Mouse (Mus musculus): ENCODE measurements at regions not wholly inside any gene's neighbourhood (a gene's known extent, or its start where the extent isn't known, plus 50 kb on each side); places are given as distances from the start of the nearest gene placed in this dataset.
A peak's percentile ranks its signal among the peaks of the same experiment; 100 is the strongest.

DNA sequence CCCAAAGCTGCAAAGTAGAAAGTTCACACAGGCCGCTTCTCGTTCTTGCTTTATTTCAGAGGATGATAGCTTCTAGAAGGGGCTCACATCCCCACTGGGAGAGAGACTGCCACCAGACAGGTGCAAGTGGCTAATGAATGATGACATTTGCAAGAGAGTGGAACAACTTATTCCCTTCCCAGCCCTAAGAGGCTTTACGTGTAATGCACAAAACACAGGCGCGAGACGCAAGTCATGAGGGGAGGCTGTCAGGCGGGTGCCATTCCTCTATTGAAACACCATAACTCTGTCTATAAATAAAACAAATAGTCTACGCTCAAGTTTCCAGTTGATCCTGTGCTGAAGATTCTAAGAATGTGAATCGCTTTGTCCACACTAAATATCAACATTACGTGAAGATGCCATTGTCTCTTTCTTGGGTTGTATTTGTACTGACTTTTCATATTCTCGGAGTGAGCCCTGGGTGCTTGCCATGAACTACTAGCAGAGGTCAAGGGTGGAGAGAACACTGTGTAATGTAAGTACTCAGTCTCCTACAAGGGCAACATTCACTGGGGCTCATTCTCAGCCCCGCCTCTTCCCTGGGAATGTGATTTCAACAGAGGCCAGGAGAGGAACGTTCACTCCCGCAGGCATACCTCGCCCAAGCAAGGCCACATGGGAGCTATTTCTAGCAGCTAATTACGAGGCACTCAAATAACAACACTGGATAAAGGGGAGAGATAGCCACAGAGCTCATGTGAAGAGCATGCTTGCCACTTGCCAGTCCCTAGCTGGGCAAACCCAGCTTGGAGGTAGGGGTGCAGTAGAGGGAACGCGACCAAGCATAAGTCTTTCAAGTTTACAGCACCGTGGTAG, 225.5 kb upstream of the Pabpc6 start:
- ATAC-seq (replicated peaks; ENCODE audit: low FRiP score), result peak; percentile 73
- Histone ChIP-seq H3K27ac (peak overlapping the region; percentile 67), H3K4me3 (replicated peaks) (no peak overlapping the region), H3K4me2 (no peak overlapping the region), H3K27me3 (0 out of 2 replicates have a peak, but pooled peaks cover 3% of the 10 kb centered on the region), H3K9ac (no peak overlapping the region), H3K9me3 (replicated peaks) (no peaks in the 10 kb centered on the region), H3K4me1 (peaks cover 21% of the 10 kb centered on the region), H3K36me3 (no peaks in the 10 kb centered on the region)
- 53% methylated on average over 19 of the region's 19 CpGs for WGBS

DNA sequence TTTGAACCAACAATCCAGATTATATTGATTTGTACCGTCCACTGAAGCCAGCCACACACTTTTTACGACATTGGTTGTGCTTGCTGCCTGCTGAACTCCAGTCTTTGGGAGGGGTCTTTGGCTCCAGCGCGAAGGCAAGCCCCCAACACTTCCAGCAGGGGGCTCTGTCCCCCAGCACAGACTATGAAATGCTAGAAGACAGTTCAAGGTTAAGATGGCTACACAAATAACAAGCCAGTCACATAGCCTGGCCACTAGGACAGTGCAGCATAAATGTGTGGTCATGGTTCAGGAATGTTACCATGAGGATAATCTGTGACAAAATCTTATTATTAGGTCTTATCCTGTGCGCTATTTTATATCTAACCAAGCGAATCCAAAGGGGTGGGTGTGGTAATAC, 224.4 kb upstream of the Pabpc6 start:
- no peak overlapping the region for H3K4me2 ChIP-seq
- 0 out of 2 replicates have a peak, but pooled peaks have one; percentile 43 for ATAC-seq (replicated peaks; ENCODE audit: low FRiP score)
- WGBS, result 41% methylated on average over 6 of the region's 6 CpGs

DNA sequence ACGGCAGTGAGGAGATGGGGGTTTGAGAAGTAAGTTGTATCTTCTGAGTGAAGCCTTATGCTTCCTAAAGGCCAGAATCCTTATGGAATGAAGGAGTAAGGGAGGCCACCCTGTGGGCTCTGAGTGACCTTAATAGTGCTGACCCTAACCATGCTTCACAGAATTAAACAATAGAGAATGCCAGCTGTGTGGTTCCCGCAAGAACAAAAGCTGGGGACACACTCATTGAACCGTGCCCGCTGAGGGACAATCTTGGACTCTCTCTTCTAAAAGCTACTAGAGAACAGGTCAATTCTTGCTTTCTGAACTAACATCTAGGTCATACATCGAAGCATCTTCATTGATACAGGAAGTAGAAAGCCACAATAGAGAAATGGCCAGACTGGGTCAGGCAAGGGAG, 223.3 kb upstream of the Pabpc6 start:
- Histone ChIP-seq H3K27me3 (0 out of 2 replicates have a peak, but pooled peaks cover 3% of the 10 kb centered on the region), H3K9me3 (replicated peaks) (no peaks in the 10 kb centered on the region), H3K4me3 (replicated peaks) (no peak overlapping the region), H3K4me2 (no peak overlapping the region), H3K4me1 (peaks cover 21% of the 10 kb centered on the region), H3K36me3 (no peaks in the 10 kb centered on the region), H3K27ac (no peak overlapping the region), H3K9ac (no peak overlapping the region)
- ATAC-seq (replicated peaks; ENCODE audit: low FRiP score), result no peak
- 87% methylated on average over 5 of the region's 5 CpGs for WGBS

More for the DNA sequence above, 224.4 kb upstream of the Pabpc6 start:
- H3K27ac ChIP-seq, result no peak overlapping the region
- H3K4me1 ChIP-seq, result peaks cover 21% of the 10 kb centered on the region
- H3K27me3 ChIP-seq, result 0 out of 2 replicates have a peak, but pooled peaks cover 3% of the 10 kb centered on the region
- no peaks in the 10 kb centered on the region for H3K9me3 ChIP-seq (replicated peaks)
- no peak overlapping the region for H3K9ac ChIP-seq
- no peak overlapping the region for H3K4me3 ChIP-seq (replicated peaks)
- no peaks in the 10 kb centered on the region for H3K36me3 ChIP-seq

DNA sequence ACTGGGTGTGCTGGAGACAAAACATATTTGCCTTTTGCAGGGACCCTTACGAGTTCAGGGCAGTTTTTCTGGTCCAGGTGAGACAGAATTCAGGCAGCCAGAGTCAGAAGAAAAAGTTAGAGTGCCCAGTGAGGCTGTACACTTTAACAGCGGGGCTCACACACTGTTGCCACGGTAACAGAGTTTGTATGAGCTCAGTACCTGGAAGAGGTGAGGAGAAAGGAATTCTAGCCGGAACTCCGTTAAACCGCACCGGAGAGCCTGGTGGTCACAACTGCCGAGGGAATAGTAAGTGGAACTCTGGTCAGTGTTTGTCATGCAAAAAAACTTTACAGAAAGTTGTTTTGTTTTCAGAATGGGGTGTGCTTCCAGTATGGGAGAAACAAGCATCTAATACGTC, 222.6 kb upstream of the Pabpc6 start:
- 80% methylated on average over 9 of the region's 9 CpGs for WGBS
- no peak for ATAC-seq (replicated peaks; ENCODE audit: low FRiP score)
- no peaks in the 10 kb centered on the region for H3K36me3 ChIP-seq
- H3K27ac ChIP-seq, result no peak overlapping the region
- no peaks in the 10 kb centered on the region for H3K9me3 ChIP-seq (replicated peaks)
- H3K4me2 ChIP-seq, result no peak overlapping the region
- no peak overlapping the region for H3K4me3 ChIP-seq (replicated peaks)
- H3K9ac ChIP-seq, result no peak overlapping the region
- H3K27me3 ChIP-seq, result 0 out of 2 replicates have a peak, but pooled peaks cover 3% of the 10 kb centered on the region
- H3K4me1 ChIP-seq, result peaks cover 21% of the 10 kb centered on the region

DNA sequence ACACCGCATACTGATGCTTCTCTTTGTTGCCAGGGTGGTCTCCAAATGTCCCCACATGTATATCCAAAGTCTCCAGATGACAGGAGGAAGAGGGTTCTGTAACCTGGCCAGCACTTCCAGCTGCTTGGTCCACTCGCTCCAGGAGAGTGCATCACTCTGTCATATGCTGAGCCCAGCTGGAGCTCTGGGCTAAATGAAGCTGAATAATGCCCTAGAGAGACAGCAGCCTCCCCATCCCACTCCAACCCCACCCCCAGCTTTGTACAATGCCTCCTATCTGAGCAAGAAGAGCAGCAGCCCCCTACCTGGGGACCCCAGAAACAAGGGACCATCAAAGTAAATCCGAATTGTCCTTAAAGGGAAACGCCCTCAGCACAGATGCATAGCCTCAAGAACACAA, 219.0 kb upstream of the Pabpc6 start:
- Histone ChIP-seq H3K4me3 (replicated peaks) (no peak overlapping the region), H3K36me3 (no peaks in the 10 kb centered on the region), H3K4me2 (no peak overlapping the region), H3K4me1 (peaks cover 8% of the 10 kb centered on the region), H3K27me3 (0 out of 2 replicates have a peak, but pooled peaks cover 3% of the 10 kb centered on the region), H3K27ac (no peak overlapping the region), H3K9me3 (replicated peaks) (no peaks in the 10 kb centered on the region), H3K9ac (no peak overlapping the region)
- 86% methylated on average over 4 of the region's 4 CpGs for WGBS
- no peak for ATAC-seq (replicated peaks; ENCODE audit: low FRiP score)

DNA sequence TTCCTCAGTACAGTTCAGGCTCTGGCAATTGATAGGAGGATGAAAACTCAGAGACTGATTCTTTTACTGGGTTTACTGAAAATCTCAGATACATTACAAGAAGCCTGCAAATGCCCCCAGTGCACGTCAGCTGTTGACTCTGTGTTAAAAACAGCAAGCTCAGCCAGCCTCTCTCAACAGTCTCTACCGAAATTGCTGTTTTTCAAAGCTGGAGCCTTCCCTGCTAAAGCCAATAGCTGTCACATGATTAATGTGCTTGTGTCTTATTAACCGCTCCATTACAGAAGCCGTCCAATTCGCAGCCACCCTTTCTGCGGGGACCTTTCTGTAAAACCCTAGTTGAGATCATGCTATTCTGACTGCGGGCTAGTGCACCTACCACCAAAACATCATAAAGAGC, 215.6 kb upstream of the Pabpc6 start:
- WGBS, result 25% methylated on average over 7 of the region's 7 CpGs
- Histone ChIP-seq H3K4me3 (replicated peaks) (no peak overlapping the region), H3K36me3 (no peaks in the 10 kb centered on the region), H3K27ac (no peak overlapping the region), H3K9me3 (replicated peaks) (no peaks in the 10 kb centered on the region), H3K4me1 (peaks cover 6% of the 10 kb centered on the region), H3K9ac (no peak overlapping the region), H3K4me2 (0 out of 2 replicates have a peak overlapping the region, but pooled peaks have one; percentile 4), H3K27me3 (no peaks in the 10 kb centered on the region)
- no peak for ATAC-seq (replicated peaks; ENCODE audit: low FRiP score)

DNA sequence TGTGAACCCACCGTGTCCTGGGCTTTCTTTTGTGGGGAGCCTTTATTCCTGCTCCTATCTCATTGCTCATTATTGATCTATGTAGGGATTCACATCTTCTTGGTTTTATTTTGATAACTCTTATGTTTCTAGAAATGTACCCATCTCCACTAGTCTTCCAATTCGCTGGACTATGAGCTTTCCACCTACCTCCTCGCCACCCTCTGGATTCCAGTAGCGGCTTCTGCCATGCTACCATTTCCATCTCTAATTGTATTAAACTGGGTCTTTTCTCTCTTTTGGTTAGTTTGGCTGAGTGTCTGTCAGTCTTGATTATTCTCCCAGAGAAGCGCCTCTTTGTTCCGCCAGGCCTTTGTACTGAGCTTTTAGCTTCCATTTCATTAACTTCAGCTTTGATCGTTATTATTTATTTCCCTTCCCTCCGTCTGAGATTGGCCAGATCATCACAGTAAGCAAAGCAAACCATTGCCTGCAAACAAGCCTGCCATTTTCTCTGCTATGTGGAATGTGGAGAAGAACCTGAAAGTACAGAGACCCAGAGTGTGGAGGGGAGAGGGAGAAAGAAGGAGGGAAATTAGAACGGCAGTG, 213.2 kb upstream of the Pabpc6 start:
- ATAC-seq (replicated peaks; ENCODE audit: low FRiP score), result no peak
- Histone ChIP-seq H3K4me1 (peaks cover 6% of the 10 kb centered on the region), H3K27me3 (no peaks in the 10 kb centered on the region), H3K4me2 (no peak overlapping the region), H3K36me3 (no peaks in the 10 kb centered on the region), H3K9me3 (replicated peaks) (no peaks in the 10 kb centered on the region), H3K4me3 (replicated peaks) (no peak overlapping the region), H3K9ac (no peak overlapping the region), H3K27ac (no peak overlapping the region)
- WGBS, result 88% methylated on average over 9 of the region's 9 CpGs

DNA sequence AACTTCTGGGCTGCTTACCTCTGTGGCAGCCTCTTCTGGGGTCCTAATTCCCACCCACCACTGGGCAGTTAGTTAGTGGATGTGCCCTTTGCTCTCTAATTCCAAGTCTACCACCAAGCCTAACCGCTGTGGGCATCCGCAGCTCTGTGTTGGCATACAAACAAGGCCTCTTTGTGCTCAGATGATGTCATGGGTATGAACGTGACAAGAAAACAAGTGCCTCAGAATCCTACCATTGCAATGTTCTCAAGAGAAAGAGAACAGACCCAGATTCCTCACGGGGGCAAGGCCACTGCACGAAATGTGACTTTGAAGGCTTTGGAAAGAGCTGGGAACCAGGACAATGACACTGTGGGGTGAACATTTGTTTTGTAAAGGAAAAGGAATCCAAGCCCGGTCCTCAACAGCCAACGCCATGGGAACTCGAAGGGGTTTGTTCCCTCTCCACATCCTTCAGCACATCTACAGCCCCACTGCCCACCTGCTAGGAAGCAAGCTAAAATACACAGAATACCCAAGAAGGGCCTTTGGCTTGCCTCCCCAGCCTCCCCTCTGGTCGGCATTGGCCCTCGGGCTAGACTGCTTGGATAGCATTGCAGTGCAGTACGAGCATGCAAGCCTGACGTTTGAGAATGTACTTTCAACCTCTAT, 210.2 kb upstream of the Pabpc6 start:
- no peaks in the 10 kb centered on the region for H3K27me3 ChIP-seq
- 86% methylated on average over 12 of the region's 12 CpGs for WGBS
- no peaks in the 10 kb centered on the region for H3K9me3 ChIP-seq (replicated peaks)
- no peak overlapping the region for H3K4me2 ChIP-seq
- H3K4me1 ChIP-seq, result no peaks in the 10 kb centered on the region
- no peak for ATAC-seq (replicated peaks; ENCODE audit: low FRiP score)
- no peak overlapping the region for H3K4me3 ChIP-seq (replicated peaks)
- no peaks in the 10 kb centered on the region for H3K36me3 ChIP-seq
- H3K9ac ChIP-seq, result no peak overlapping the region
- no peak overlapping the region for H3K27ac ChIP-seq

DNA sequence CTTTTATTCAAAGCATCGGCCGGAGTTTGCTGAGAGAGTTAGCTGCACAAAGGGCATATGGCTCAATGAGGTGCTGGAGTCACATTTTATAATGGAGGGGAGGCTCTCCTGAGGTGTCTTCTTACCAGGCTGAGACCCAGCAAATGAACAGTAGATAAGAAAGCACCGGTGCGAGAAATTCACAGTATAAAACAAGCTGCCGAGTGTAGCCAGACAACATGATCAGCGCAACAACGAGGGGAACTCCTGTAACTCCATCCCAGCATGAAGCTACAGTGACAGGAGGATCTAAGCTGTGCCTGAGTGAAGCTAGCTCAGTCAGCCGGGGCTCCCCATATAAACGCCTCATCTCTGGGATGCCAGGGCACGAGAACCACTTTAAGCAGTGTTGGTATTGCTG, 204.2 kb upstream of the Pabpc6 start:
- ATAC-seq (replicated peaks; ENCODE audit: low FRiP score), result peak; percentile 80
- no peak overlapping the region for H3K9ac ChIP-seq

DNA sequence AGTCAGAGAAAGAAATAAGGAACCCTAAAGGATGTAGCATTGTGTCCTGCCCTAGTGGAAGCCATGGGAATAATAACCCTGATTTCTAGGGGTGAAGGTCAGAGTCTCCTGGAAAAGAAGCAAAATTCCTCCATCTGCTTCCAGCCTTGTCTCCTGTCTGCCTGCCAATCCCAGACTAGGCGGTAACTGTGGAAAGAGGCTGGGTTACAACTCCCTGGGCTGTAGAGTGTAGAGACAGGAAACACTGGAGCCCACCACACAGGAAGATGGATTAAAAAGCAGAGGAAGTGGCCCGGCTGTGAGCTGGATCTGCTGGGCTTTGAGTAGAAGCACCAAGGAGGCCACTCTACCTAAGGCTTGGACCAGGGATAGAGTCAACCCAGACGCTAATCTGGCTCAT, 200.7 kb upstream of the Pabpc6 start:
- no peak for ATAC-seq (replicated peaks; ENCODE audit: low FRiP score)
- Histone ChIP-seq H3K27ac (no peak overlapping the region), H3K36me3 (no peaks in the 10 kb centered on the region), H3K4me1 (0 out of 2 replicates have a peak, but pooled peaks cover 3% of the 10 kb centered on the region), H3K9ac (no peak overlapping the region), H3K4me3 (replicated peaks) (no peak overlapping the region), H3K9me3 (replicated peaks) (no peaks in the 10 kb centered on the region), H3K4me2 (no peak overlapping the region), H3K27me3 (no peaks in the 10 kb centered on the region)
- 72% methylated on average over 3 of the region's 3 CpGs for WGBS

More for the DNA sequence above, 204.2 kb upstream of the Pabpc6 start:
- 36% methylated on average over 10 of the region's 10 CpGs for WGBS
- Histone ChIP-seq H3K4me2 (no peak overlapping the region), H3K4me3 (replicated peaks) (no peak overlapping the region), H3K36me3 (no peaks in the 10 kb centered on the region), H3K4me1 (0 out of 2 replicates have a peak, but pooled peaks cover 3% of the 10 kb centered on the region), H3K27ac (no peak overlapping the region), H3K9me3 (replicated peaks) (no peaks in the 10 kb centered on the region), H3K27me3 (no peaks in the 10 kb centered on the region)

DNA sequence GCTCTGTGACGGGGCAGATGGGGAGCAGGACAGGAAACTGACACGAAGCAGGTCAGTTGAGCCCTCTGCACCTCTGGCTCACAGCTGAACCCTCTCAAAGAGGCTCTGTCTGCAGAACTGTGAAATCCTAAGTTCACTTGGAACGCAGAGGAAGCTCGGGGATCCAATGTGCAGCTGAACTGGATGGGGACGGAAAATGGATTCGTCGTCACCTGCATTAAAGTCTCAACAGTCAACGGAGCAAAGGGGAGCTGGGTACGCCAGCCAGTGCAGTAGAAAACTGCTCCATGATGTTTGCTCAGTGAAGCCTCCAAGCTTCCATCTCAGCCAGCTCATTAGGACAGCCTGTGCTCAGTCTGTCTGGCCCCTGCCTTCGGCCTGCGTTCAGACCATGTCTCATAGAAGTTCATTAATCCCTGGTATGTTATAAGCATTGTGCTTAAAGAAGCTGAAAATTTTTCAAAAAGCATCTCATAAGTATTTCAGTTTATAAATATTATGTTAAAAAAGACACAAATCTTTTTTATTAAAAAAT, 199.3 kb upstream of the Pabpc6 start:
- ATAC-seq (replicated peaks; ENCODE audit: low FRiP score), result no peak

DNA sequence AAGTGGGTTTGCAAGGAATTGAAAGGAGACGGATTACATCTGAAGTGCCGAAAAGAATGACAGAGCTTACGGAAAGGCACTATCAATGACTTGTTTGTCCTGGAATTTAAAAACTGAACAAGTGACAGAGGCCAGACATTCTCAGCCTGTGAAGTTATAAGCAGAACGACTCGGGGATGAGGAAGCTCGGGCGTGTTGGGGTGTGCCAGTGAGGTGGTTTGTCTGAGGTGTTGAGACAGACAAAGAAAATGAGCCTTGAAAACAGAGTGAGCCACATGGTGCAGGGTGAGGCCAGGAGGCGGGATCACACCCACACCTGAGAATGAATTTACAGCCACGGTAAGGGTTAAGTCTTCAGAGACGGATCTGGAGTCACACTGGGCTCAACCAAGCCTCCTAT, 194.7 kb upstream of the Pabpc6 start:
- no peaks in the 10 kb centered on the region for H3K27me3 ChIP-seq
- no peaks in the 10 kb centered on the region for H3K9me3 ChIP-seq (replicated peaks)
- no peak overlapping the region for H3K27ac ChIP-seq
- no peak overlapping the region for H3K4me3 ChIP-seq (replicated peaks)
- no peaks in the 10 kb centered on the region for H3K4me1 ChIP-seq
- no peak overlapping the region for H3K9ac ChIP-seq
- H3K36me3 ChIP-seq, result no peaks in the 10 kb centered on the region
- H3K4me2 ChIP-seq, result no peak overlapping the region
- 54% methylated on average over 10 of the region's 10 CpGs for WGBS
- no peak for ATAC-seq (replicated peaks; ENCODE audit: low FRiP score)

More for the DNA sequence above, 199.3 kb upstream of the Pabpc6 start:
- Histone ChIP-seq H3K4me1 (no peaks in the 10 kb centered on the region), H3K36me3 (no peaks in the 10 kb centered on the region), H3K27me3 (no peaks in the 10 kb centered on the region), H3K4me3 (replicated peaks) (no peak overlapping the region), H3K4me2 (no peak overlapping the region), H3K27ac (no peak overlapping the region), H3K9ac (no peak overlapping the region), H3K9me3 (replicated peaks) (no peaks in the 10 kb centered on the region)
- 80% methylated on average over 11 of the region's 11 CpGs for WGBS

Data from kidney, embryonic 15.5 days (tissue).